Mouse (Mus musculus) heart, postnatal 0 days (tissue): ENCODE results near the gene Tmem8b.

Source experiments
- CTCF ChIP-seq: IDR thresholded peaks from 2 replicates; pipeline ENCODE4 v1.5.1; 2016; ENCODE audit warnings: antibody characterized with exemption, control low read depth, low read depth
- EP300 ChIP-seq: IDR thresholded peaks from 2 replicates; pipeline ENCODE4 v1.6.1; 2016; ENCODE audit warnings: antibody characterized with exemption, low read depth

- TF ChIP-seq CTCF (no peak), EP300 (no peak)
These were observed 6.2 kb downstream of the Tmem8b start for GRCm38 (mm10) chr4:43674974-43675373.
